Mouse (Mus musculus): ENCODE results near the gene Msto1. TPM values are rescaled to one million over a fixed set of nuclear protein-coding genes. Genes with fewer than 3 reads are reported as not detected.
"Not testable (repeated sequence)": the region's sequence is repeated elsewhere in the genome, so short reads cannot be mapped to it uniquely, and the experiment has no call there.

Msto1 gene
- polyA plus RNA-seq, 1 experiment from 2014 or later: 59.1 TPM

GRCm38 (mm10) chr3:88929501-88929900 is 15.7 kb upstream of the Msto1 start:
- no peaks in the 10 kb centered on the region for H3K27me3 ChIP-seq
- no peak for ATAC-seq (replicated peaks; ENCODE audit: low FRiP score)
- H3K27ac ChIP-seq: no peak overlapping the region
- H3K4me3 ChIP-seq (replicated peaks): no peak overlapping the region
- H3K4me2 ChIP-seq: no peak overlapping the region
- 81% methylated on average over 3 of the region's 3 CpGs for WGBS
- no peaks in the 10 kb centered on the region for H3K4me1 ChIP-seq
- H3K36me3 ChIP-seq: peaks cover 96% of the 10 kb centered on the region
- H3K9me3 ChIP-seq (replicated peaks): no peaks in the 10 kb centered on the region
- no peak overlapping the region for H3K9ac ChIP-seq

- WGBS: 81% methylated on average over 2 of the region's 2 CpGs
- Histone ChIP-seq H3K9me3 (replicated peaks) (no peaks in the 10 kb centered on the region; the same call in 1 of the 2 replicates), H3K4me1 (no peaks in the 10 kb centered on the region), H3K36me3 (peaks cover 100% of the 10 kb centered on the region), H3K27me3 (no peaks in the 10 kb centered on the region), H3K4me2 (no peak overlapping the region), H3K9ac (no peak overlapping the region), H3K4me3 (replicated peaks) (no peak overlapping the region), H3K27ac (no peak overlapping the region)
- ATAC-seq (replicated peaks; ENCODE audit: low FRiP score): no peak
Observed at GRCm38 (mm10) chr3:88925651-88926050, 11.9 kb upstream of the Msto1 start.

- H3K4me1 ChIP-seq: peaks cover 5% of the 10 kb centered on the region; the same call in 1 of the 2 replicates
- no peaks in the 10 kb centered on the region; the same call in 1 of the 2 replicates for H3K9me3 ChIP-seq (replicated peaks)
- no peak overlapping the region for H3K4me2 ChIP-seq
- WGBS: 91% methylated on average over 8 of the region's 8 CpGs
- no peak for ATAC-seq (replicated peaks; ENCODE audit: low FRiP score)
- H3K27ac ChIP-seq: no peak overlapping the region
- H3K9ac ChIP-seq: no peak overlapping the region
- peaks cover 87% of the 10 kb centered on the region for H3K36me3 ChIP-seq
- no peak overlapping the region for H3K4me3 ChIP-seq (replicated peaks)
- no peaks in the 10 kb centered on the region for H3K27me3 ChIP-seq
Observed at GRCm38 (mm10) chr3:88923989-88924591, 10.3 kb upstream of the Msto1 start.

GRCm38 (mm10) chr3:88921411-88921810 is 7.6 kb upstream of the Msto1 start:
- 95% methylated on average over 9 of the region's 9 CpGs for WGBS
- Histone ChIP-seq H3K27me3 (no peaks in the 10 kb centered on the region), H3K9me3 (replicated peaks) (no peaks in the 10 kb centered on the region; the same call in 1 of the 2 replicates), H3K36me3 (peaks cover 61% of the 10 kb centered on the region), H3K4me3 (replicated peaks) (no peak overlapping the region), H3K27ac (no peak overlapping the region), H3K4me1 (peaks cover 12% of the 10 kb centered on the region), H3K4me2 (no peak overlapping the region), H3K9ac (no peak overlapping the region)
- ATAC-seq (replicated peaks; ENCODE audit: low FRiP score): no peak

GRCm38 (mm10) chr3:88918981-88919380 is 5.2 kb upstream of the Msto1 start:
- Histone ChIP-seq H3K4me1 (peaks cover 18% of the 10 kb centered on the region), H3K9ac (no peak overlapping the region), H3K27ac (peak overlapping the region; percentile 72), H3K36me3 (peaks cover 36% of the 10 kb centered on the region), H3K4me2 (no peak overlapping the region), H3K27me3 (no peaks in the 10 kb centered on the region), H3K4me3 (replicated peaks) (no peak overlapping the region), H3K9me3 (replicated peaks) (no peaks in the 10 kb centered on the region; the same call in 1 of the 2 replicates)
- WGBS: 67% methylated on average over 13 of the region's 13 CpGs
- no peak for ATAC-seq (replicated peaks; ENCODE audit: low FRiP score)

- Histone ChIP-seq H3K9ac (peak overlapping the region; percentile 75), H3K27ac (peak overlapping the region; percentile 93), H3K4me3 (replicated peaks) (peak overlapping the region; percentile 80), H3K4me1 (peaks cover 21% of the 10 kb centered on the region), H3K4me2 (peak overlapping the region; percentile 74), H3K27me3 (no peaks in the 10 kb centered on the region), H3K36me3 (peaks cover 33% of the 10 kb centered on the region), H3K9me3 (replicated peaks) (no peaks in the 10 kb centered on the region)
- no peak for ATAC-seq (replicated peaks; ENCODE audit: low FRiP score)
- WGBS: 29% methylated on average over 8 of the region's 8 CpGs
Observed at GRCm38 (mm10) chr3:88914384-88914810, 598 bp upstream of the Msto1 start.

GRCm38 (mm10) chr3:88912585-88912984 is 1.2 kb downstream of the Msto1 start:
- Histone ChIP-seq H3K4me3 (replicated peaks) (peak overlapping the region; percentile 80; the same call in 1 of the 2 replicates), H3K36me3 (peaks cover 50% of the 10 kb centered on the region)
- WGBS: 88% methylated on average over 7 of the region's 7 CpGs

GRCm38 (mm10) chr3:88906393-88907159 is 7.2 kb downstream of the Msto1 start:
- no peak for ATAC-seq (replicated peaks; ENCODE audit: low FRiP score)
- 87% methylated on average over 6 of the region's 6 CpGs for WGBS
- no peak overlapping the region for H3K27ac ChIP-seq
- H3K9me3 ChIP-seq (replicated peaks): no peaks in the 10 kb centered on the region
- H3K36me3 ChIP-seq: peaks cover 99% of the 10 kb centered on the region
- no peaks in the 10 kb centered on the region for H3K4me1 ChIP-seq
- no peak overlapping the region for H3K4me3 ChIP-seq (replicated peaks)
- H3K9ac ChIP-seq: no peak overlapping the region
- H3K27me3 ChIP-seq: no peaks in the 10 kb centered on the region
- H3K4me2 ChIP-seq: no peak overlapping the region

More at GRCm38 (mm10) chr3:88912585-88912984, 1.2 kb downstream of the Msto1 start:
- no peak overlapping the region for H3K27ac ChIP-seq
- no peaks in the 10 kb centered on the region for H3K27me3 ChIP-seq
- H3K4me1 ChIP-seq: peaks cover 14% of the 10 kb centered on the region
- H3K4me2 ChIP-seq: peak overlapping the region; percentile 74
- no peak overlapping the region for H3K9ac ChIP-seq
- ATAC-seq (replicated peaks; ENCODE audit: low FRiP score): no peak
- H3K9me3 ChIP-seq (replicated peaks): no peaks in the 10 kb centered on the region

- no peaks in the 10 kb centered on the region for H3K4me1 ChIP-seq
- H3K27ac ChIP-seq: no peak overlapping the region
- no peak overlapping the region for H3K4me2 ChIP-seq
- WGBS: 83% methylated on average over 2 of the region's 2 CpGs
- H3K9me3 ChIP-seq (replicated peaks): no peaks in the 10 kb centered on the region
- ATAC-seq (replicated peaks; ENCODE audit: low FRiP score): no peak
- H3K27me3 ChIP-seq: no peaks in the 10 kb centered on the region
- H3K9ac ChIP-seq: no peak overlapping the region
- peaks cover 97% of the 10 kb centered on the region for H3K36me3 ChIP-seq
- H3K4me3 ChIP-seq (replicated peaks): no peak overlapping the region
Observed at GRCm38 (mm10) chr3:88905741-88906140, 8.1 kb downstream of the Msto1 start.

GRCm38 (mm10) chr3:88905209-88905608 is 8.6 kb downstream of the Msto1 start:
- ATAC-seq (replicated peaks; ENCODE audit: low FRiP score): no peak
- Histone ChIP-seq H3K4me1 (no peaks in the 10 kb centered on the region), H3K4me2 (no peak overlapping the region), H3K36me3 (peaks cover 96% of the 10 kb centered on the region), H3K27me3 (no peaks in the 10 kb centered on the region), H3K4me3 (replicated peaks) (no peak overlapping the region), H3K9ac (no peak overlapping the region), H3K27ac (no peak overlapping the region), H3K9me3 (replicated peaks) (no peaks in the 10 kb centered on the region)
- 85% methylated on average over 6 of the region's 6 CpGs for WGBS

GRCm38 (mm10) chr3:88904803-88905202 is 9.0 kb downstream of the Msto1 start:
- 89% methylated on average over 3 of the region's 3 CpGs for WGBS
- Histone ChIP-seq H3K4me1 (no peaks in the 10 kb centered on the region), H3K9me3 (replicated peaks) (no peaks in the 10 kb centered on the region), H3K9ac (no peak overlapping the region), H3K4me3 (replicated peaks) (no peak overlapping the region), H3K27ac (no peak overlapping the region), H3K4me2 (no peak overlapping the region), H3K36me3 (peaks cover 93% of the 10 kb centered on the region), H3K27me3 (no peaks in the 10 kb centered on the region)
- ATAC-seq (replicated peaks; ENCODE audit: low FRiP score): no peak

- peaks cover 25% of the 10 kb centered on the region for H3K36me3 ChIP-seq
- not testable (repeated sequence) for ATAC-seq (replicated peaks; ENCODE audit: low FRiP score); H3K9me3 ChIP-seq (replicated peaks); H3K4me1 ChIP-seq; H3K4me2 ChIP-seq; H3K4me3 ChIP-seq (replicated peaks); H3K27ac ChIP-seq; H3K9ac ChIP-seq; H3K27me3 ChIP-seq
- 95% methylated on average over 7 of the region's 7 CpGs for WGBS
Observed at GRCm38 (mm10) chr3:88893011-88893410, 20.8 kb downstream of the Msto1 start.

Data from kidney, embryonic 15.5 days (tissue).